Mouse (Mus musculus) C2C12 (cell line): ENCODE measurements around the gene Creg2. TPM values are rescaled to one million over a fixed set of nuclear protein-coding genes. Genes with fewer than 3 reads are reported as not detected.

ENCODE experiments used
- H3K27me3 ChIP-seq: one replicate; pipeline ENCODE4 v1.6.1; 2011; ENCODE audit not compliant: control insufficient read depth, insufficient read depth, insufficient read length
- H3K36me3 ChIP-seq: one replicate; pipeline ENCODE4 v1.6.1; 2011; ENCODE audit not compliant: control insufficient read depth, insufficient read depth
- H3K4me3 ChIP-seq: one replicate; pipeline ENCODE4 v1.5.1; 2011; ENCODE audit warnings: mild to moderate bottlenecking, control low read depth; ENCODE audit not compliant: poor library complexity, insufficient read depth, severe bottlenecking
- H3K79me2 ChIP-seq: one replicate; pipeline ENCODE4 v1.6.1; 2011; ENCODE audit not compliant: control insufficient read depth, insufficient read depth
- H3K79me3 ChIP-seq: one replicate; pipeline ENCODE4 v1.6.1; 2011; ENCODE audit warnings: low read depth, control low read depth
- H3ac ChIP-seq: one replicate; pipeline ENCODE3; 2011; ENCODE audit warnings: low read depth; ENCODE audit not compliant: control insufficient read depth, insufficient read length
- CEBPB ChIP-seq: IDR thresholded peaks from one replicate; pipeline ENCODE4 v1.6.1; 2011; ENCODE audit warnings: low read depth, mild to moderate bottlenecking, control low read depth, moderate library complexity
- CTCF ChIP-seq: IDR thresholded peaks from one replicate; pipeline ENCODE4 v1.5.1; 2011; ENCODE audit not compliant: control insufficient read depth, insufficient read depth, insufficient read length
- FOSL1 ChIP-seq: IDR thresholded peaks from one replicate; pipeline ENCODE4 v1.8.0; 2011; ENCODE audit warnings: mild to moderate bottlenecking, low read length; ENCODE audit not compliant: poor library complexity, insufficient read depth, severe bottlenecking
- MAX ChIP-seq: IDR thresholded peaks from one replicate; pipeline ENCODE4 v1.6.1; 2011; ENCODE audit warnings: mild to moderate bottlenecking, control low read depth
- MYOD1 ChIP-seq: IDR thresholded peaks from one replicate; pipeline ENCODE4 v1.6.1; 2011; ENCODE audit warnings: low read depth; ENCODE audit not compliant: control insufficient read depth, insufficient read length
- MYOG ChIP-seq: IDR thresholded peaks from one replicate; pipeline ENCODE4 v1.6.1; 2011; ENCODE audit not compliant: control insufficient read depth, insufficient read length; ENCODE audit errors: extremely low read depth
- USF1 ChIP-seq: IDR thresholded peaks from one replicate; pipeline ENCODE4 v1.6.1; 2011; ENCODE audit warnings: low read depth, mild to moderate bottlenecking, control low read depth, moderate library complexity
- polyA plus RNA-seq: library from polyadenylated mRNA; unstranded; fragments of >200 nt; fragmentation: generic; extraction: Trizol; gene quantifications from one replicate; pipeline ENCODE4 v1.2.1, GENCODE M21; 2012; ENCODE audit warnings: missing spikeins

The Creg2 gene
- polyA plus RNA-seq, 1 experiment, result not detected

DNA sequence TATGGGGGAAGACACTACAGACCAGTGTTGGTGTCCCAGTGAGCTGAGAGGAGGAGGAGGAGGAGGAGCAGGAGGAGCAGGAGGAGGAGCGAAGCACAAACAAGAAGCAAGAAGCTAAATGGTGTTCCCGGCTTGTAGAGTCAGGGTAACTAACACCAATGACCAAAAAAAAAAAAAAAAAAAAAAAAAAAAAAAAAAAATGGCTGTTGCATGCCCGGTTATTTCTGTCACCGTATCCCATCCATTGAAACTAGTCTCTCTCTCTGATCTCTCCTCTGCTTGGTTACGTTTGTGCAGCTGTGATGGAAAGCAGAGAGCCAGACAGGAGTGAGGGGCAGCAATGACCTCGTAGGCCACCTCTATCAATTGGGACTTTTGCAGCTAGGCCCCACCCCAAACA lies 35.7 kb downstream of the Creg2 start:
- H3ac ChIP-seq, result no peak overlapping the region
- no peak overlapping the region for H3K4me3 ChIP-seq
- TF ChIP-seq MYOD1, result no peak
- no peak for TF ChIP-seq CTCF
- no peak for TF ChIP-seq USF1
- TF ChIP-seq MAX, result no peak
- no peak for TF ChIP-seq FOSL1
- no peak for TF ChIP-seq CEBPB
- no peaks in the 10 kb centered on the region for H3K27me3 ChIP-seq
- H3K36me3 ChIP-seq, result no peaks in the 10 kb centered on the region
- no peaks in the 10 kb centered on the region for H3K79me3 ChIP-seq
- no peaks in the 10 kb centered on the region for H3K79me2 ChIP-seq

DNA sequence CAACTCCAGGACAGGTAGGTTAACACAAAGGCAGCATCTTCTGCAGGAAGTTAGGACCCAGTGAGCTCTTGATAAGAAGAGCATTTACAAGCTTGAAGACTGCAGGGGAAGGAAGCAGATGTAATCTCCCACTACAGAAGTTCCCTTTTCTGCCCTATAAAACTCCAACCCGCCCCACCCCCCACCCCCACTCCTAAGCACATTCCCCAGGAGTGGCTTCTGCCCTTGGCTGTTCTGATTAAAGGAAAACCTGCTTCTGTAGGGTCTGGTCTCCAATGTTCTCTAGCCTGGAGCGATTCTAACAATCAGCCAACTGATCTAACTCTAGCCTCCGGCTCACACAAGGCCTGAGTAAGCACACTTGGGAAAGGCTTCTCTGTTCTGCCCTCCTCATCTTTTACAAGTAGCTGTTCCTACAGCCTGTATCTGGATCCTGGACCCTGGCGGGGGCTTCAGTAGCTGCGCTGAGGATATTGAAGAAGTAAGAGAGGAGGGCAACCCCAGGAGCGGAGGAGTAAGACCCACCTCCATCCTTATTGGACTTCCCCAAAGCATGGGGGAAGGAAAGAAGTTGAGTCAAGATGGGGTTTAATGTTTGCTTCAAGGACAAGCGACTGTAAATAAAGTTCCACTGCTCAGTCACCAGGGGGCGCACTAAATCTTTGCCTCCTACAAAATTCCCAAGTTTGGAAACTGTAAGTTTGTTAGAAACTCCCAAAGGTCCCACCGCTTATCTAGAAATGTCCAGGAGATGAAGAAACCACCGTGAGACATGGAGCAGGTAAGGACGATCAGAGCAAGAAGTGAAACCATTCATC lies 36.6 kb downstream of the Creg2 start:
- H3K27me3 ChIP-seq, result no peaks in the 10 kb centered on the region
- no peaks in the 10 kb centered on the region for H3K36me3 ChIP-seq
- no peaks in the 10 kb centered on the region for H3K79me2 ChIP-seq
- no peak overlapping the region for H3K4me3 ChIP-seq
- TF ChIP-seq MAX (no peak), MYOD1 (no peak), CEBPB (no peak), USF1 (no peak), CTCF (no peak), FOSL1 (no peak), MYOG (no peak)
- H3K79me3 ChIP-seq, result no peaks in the 10 kb centered on the region
- no peak overlapping the region for H3ac ChIP-seq

DNA sequence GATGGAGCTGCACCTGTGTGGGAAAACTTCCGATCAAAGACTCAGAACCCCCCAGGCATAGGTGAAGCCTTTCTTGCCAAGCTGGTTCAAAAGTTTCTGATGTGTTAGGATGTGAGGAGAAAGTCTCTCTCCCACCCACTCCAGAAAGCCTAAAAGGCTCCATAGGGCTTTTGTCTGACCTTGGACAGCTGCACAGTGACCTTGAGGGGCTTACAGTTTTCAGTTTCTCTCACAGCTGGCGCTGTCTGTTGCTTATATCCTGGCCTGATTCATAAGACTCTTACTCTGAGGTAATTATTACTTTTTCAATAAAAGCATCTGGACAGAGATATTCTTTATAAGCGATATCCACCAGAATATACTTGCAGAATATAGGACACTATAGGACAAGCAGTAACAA lies 38.2 kb downstream of the Creg2 start:
- no peak overlapping the region for H3K4me3 ChIP-seq
- peak; percentile 30 for TF ChIP-seq MYOD1
- no peak for TF ChIP-seq MYOG
- no peaks in the 10 kb centered on the region for H3K36me3 ChIP-seq
- no peaks in the 10 kb centered on the region for H3K79me2 ChIP-seq
- no peaks in the 10 kb centered on the region for H3K79me3 ChIP-seq
- H3ac ChIP-seq, result no peak overlapping the region
- H3K27me3 ChIP-seq, result no peaks in the 10 kb centered on the region

DNA sequence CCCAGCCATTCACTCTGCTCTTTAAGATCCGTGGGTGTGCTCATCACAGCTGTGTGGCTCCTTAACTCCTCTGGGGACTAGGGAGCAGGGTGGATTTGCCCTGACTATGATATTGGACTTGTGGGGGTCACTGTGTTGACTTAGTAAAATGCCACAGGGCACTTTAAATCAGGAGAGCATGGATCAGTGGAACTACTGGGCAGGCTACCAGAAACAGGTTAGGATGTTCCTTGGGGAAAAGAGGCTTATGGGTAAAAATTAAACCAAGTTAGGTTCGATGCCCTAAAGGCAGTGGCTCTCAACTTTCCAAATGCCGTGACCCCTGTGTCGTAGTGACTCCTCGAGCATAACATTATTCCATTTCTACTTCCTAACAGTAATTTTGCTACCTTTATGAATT lies 38.8 kb downstream of the Creg2 start:
- no peaks in the 10 kb centered on the region for H3K27me3 ChIP-seq
- H3K4me3 ChIP-seq, result no peak overlapping the region
- H3K79me2 ChIP-seq, result no peaks in the 10 kb centered on the region
- no peak for TF ChIP-seq CTCF
- no peak for TF ChIP-seq FOSL1
- TF ChIP-seq MYOD1, result no peak
- TF ChIP-seq CEBPB, result no peak
- TF ChIP-seq MYOG, result no peak
- TF ChIP-seq USF1, result no peak
- TF ChIP-seq MAX, result no peak
- no peaks in the 10 kb centered on the region for H3K79me3 ChIP-seq
- H3ac ChIP-seq, result no peak overlapping the region
- H3K36me3 ChIP-seq, result no peaks in the 10 kb centered on the region

DNA sequence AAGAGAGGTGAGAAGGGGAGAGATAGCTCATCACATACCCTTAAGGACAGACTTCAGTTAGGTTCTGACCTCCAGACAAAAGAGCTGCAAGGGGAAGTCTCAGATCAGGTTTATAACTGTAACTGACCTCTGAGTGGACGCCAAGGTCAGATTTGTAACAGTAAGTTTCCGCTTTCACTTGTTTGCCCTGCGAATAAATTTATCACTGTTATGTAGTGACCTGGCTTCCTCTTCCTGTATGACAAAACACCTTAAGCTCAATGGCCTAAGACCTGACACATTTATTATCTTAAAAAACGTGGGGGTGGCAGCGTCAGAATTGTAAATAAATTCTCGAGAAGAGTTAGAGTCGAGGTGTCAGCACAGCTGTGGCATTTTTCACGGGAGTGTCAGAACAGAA lies 42.7 kb downstream of the Creg2 start:
- no peaks in the 10 kb centered on the region for H3K79me3 ChIP-seq
- no peak overlapping the region for H3K4me3 ChIP-seq
- H3K27me3 ChIP-seq, result no peaks in the 10 kb centered on the region
- no peaks in the 10 kb centered on the region for H3K36me3 ChIP-seq
- no peaks in the 10 kb centered on the region for H3K79me2 ChIP-seq
- H3ac ChIP-seq, result no peak overlapping the region
- TF ChIP-seq CEBPB (no peak), FOSL1 (no peak), MAX (no peak), MYOD1 (no peak)

DNA sequence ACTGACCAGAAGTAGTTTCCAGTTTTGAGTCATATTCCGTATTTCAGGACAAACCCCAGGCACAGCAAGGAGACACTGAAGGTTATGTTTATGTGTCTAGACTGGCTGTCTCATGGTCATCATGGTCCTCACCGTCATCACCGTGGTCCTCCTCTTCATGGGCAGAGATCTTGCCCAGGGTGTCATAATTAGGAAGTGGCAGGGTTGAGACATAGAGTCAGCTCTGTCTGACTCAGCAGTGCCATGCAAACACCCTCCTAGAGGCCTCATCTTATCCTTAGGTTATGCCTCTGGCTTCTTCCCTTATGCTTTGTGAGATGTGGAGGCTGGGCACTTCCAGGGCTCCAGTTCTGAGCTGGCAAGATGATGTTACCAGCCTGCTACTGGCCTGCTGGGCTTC lies 48.8 kb downstream of the Creg2 start:
- H3ac ChIP-seq, result no peak overlapping the region
- no peaks in the 10 kb centered on the region for H3K36me3 ChIP-seq
- no peaks in the 10 kb centered on the region for H3K79me2 ChIP-seq
- H3K4me3 ChIP-seq, result no peak overlapping the region
- no peaks in the 10 kb centered on the region for H3K27me3 ChIP-seq
- H3K79me3 ChIP-seq, result no peaks in the 10 kb centered on the region
- no peak for TF ChIP-seq USF1
- TF ChIP-seq MYOG, result no peak
- no peak for TF ChIP-seq FOSL1
- TF ChIP-seq CTCF, result no peak
- no peak for TF ChIP-seq MAX
- no peak for TF ChIP-seq MYOD1
- no peak for TF ChIP-seq CEBPB
